Mouse (Mus musculus) ES-Bruce4 (cell line): ENCODE results near the gene Tnfrsf23.

Experiments used
- CTCF ChIP-seq: IDR thresholded peaks from one replicate; pipeline ENCODE4 v1.8.1; 2011; ENCODE audit warnings: low read depth, low read length
- EP300 ChIP-seq: IDR thresholded peaks from 2 replicates; pipeline ENCODE4 v1.6.1; 2011; ENCODE audit warnings: low read depth, low read length; ENCODE audit not compliant: insufficient read depth
- POLR2A ChIP-seq: IDR thresholded peaks from one replicate; pipeline ENCODE4 v1.8.1; 2011; ENCODE audit warnings: low read length; ENCODE audit not compliant: insufficient read depth

GRCm38 (mm10) chr7:143696140-143696539 is 10.5 kb upstream of the Tnfrsf23 start:
- TF ChIP-seq CTCF = no peak
- TF ChIP-seq POLR2A = no peak
- TF ChIP-seq EP300 = no peak
